Mouse (Mus musculus): ENCODE results near the gene Slc22a1.

- TF ChIP-seq POLR2A (IDR thresholded peaks at IDR 0.05; ENCODE audit: insufficient read length, low read depth) (no peak), POLR2AphosphoS2 (IDR thresholded peaks at IDR 0.05; ENCODE audit: insufficient read length, low read depth) (no peak), USF1 (IDR thresholded peaks at IDR 0.05; ENCODE audit: low read depth) (no peak), CEBPB (IDR thresholded peaks at IDR 0.05; ENCODE audit: insufficient read depth, poor library complexity, severe bottlenecking) (no peak), MAX (IDR thresholded peaks at IDR 0.05; ENCODE audit: low read depth) (no peak), MYOD1 (IDR thresholded peaks at IDR 0.05; ENCODE audit: control insufficient read depth in 1 of 3, insufficient read length in 2 of 3, low read depth in 2 of 3) (no peak), TCF12 (IDR thresholded peaks at IDR 0.05; ENCODE audit: insufficient read depth, poor library complexity, severe bottlenecking) (no peak), TCF3 (IDR thresholded peaks at IDR 0.05; ENCODE audit: insufficient read length, low read depth) (no peak), MYOG (IDR thresholded peaks at IDR 0.05; ENCODE audit: control insufficient read depth in 1 of 3, insufficient read depth in 1 of 3, insufficient read length in 2 of 3, low read depth in 2 of 3) (no peak), E2F4 (IDR thresholded peaks at IDR 0.05; ENCODE audit: insufficient read depth) (no peak), REST (IDR thresholded peaks at IDR 0.05; ENCODE audit: insufficient read depth, insufficient read length) (no peak), SRF (IDR thresholded peaks at IDR 0.05; ENCODE audit: control insufficient read depth, insufficient read length, low read depth) (no peak)
These were observed 41.8 kb upstream of the Slc22a1 start for GRCm38 (mm10) chr17:12717445-12717844.
